ENCODE assay signal across 32 mouse cellular contexts in genomic region chr17:25749314-25749713, GRCm38 (mm10). TPM values are rescaled to one million over a fixed set of nuclear protein-coding genes. Genes with fewer than 3 reads are reported as not detected.
"Had no signal": no experiment of that assay in that cellular context is flagged by ENCODE, and none has a peak within 500 bp of the region (broad histone marks: within the 10 kb centered on the region; RNA-seq: fewer than 3 reads in every experiment).

No protein-coding gene starts in this region.

- H3K9ac ChIP-seq: limb, embryonic 12.5 days; limb, embryonic 13.5 days; limb, embryonic 15.5 days; liver, embryonic 12.5 days; liver, embryonic 13.5 days; liver, embryonic 14.5 days; liver, embryonic 15.5 days; liver, postnatal 0 days; lung, embryonic 14.5 days; lung, embryonic 15.5 days; midbrain, embryonic 12.5 days; midbrain, embryonic 15.5 days; neural tube, embryonic 12.5 days had no signal

- H3K4me3 ChIP-seq: left cerebral cortex, adult 2 months; limb, embryonic 10.5 days; limb, embryonic 12.5 days; limb, embryonic 13.5 days; limb, embryonic 15.5 days; liver, embryonic 12.5 days; liver, embryonic 13.5 days; liver, embryonic 15.5 days; lung, embryonic 15.5 days; megakaryocyte, embryonic 14.5 days; midbrain, embryonic 10.5 days; midbrain, embryonic 12.5 days; midbrain, embryonic 15.5 days; myocyte; neural tube, embryonic 12.5 days had no signal

- H3K9me3 ChIP-seq: limb, embryonic 10.5 days; limb, embryonic 12.5 days; limb, embryonic 13.5 days; limb, embryonic 15.5 days; liver, embryonic 12.5 days; liver, embryonic 13.5 days; liver, embryonic 15.5 days; lung, embryonic 15.5 days; megakaryocyte, embryonic 14.5 days; midbrain, embryonic 10.5 days; midbrain, embryonic 12.5 days; midbrain, embryonic 15.5 days; neural tube, embryonic 12.5 days had no signal

- H3K36me3 ChIP-seq: limb, embryonic 10.5 days; limb, embryonic 12.5 days; limb, embryonic 13.5 days; limb, embryonic 15.5 days; liver, embryonic 12.5 days; liver, embryonic 13.5 days; liver, embryonic 15.5 days; lung, embryonic 15.5 days; midbrain, embryonic 10.5 days; midbrain, embryonic 12.5 days; midbrain, embryonic 15.5 days; neural tube, embryonic 12.5 days had no signal

- DNase-seq: layer of hippocampus, postnatal 36 days; left cerebral cortex, postnatal 4 days; liver; liver, embryonic 13.5 days; liver, postnatal 0 days; lung, adult 18-20 months; lung, adult 2 months; lung, embryonic 14.5 days; lung, postnatal 14 days; midbrain, embryonic 14.5 days had no signal

- ATAC-seq: liver, embryonic 12.5 days; liver, postnatal 0 days; midbrain, embryonic 15.5 days; midbrain, embryonic 16.5 days had no signal

- H3K27ac ChIP-seq: left cerebral cortex, adult 2 months; limb, embryonic 10.5 days; limb, embryonic 12.5 days; limb, embryonic 13.5 days; limb, embryonic 15.5 days; liver, embryonic 12.5 days; liver, embryonic 13.5 days; liver, embryonic 14.5 days; liver, embryonic 15.5 days; lung, embryonic 15.5 days; macrophage; midbrain, embryonic 12.5 days; midbrain, embryonic 15.5 days; neural tube, embryonic 12.5 days had no signal

- H3K4me2 ChIP-seq: limb, embryonic 12.5 days; limb, embryonic 13.5 days; limb, embryonic 15.5 days; liver, embryonic 11.5 days; liver, embryonic 12.5 days; liver, embryonic 13.5 days; liver, embryonic 15.5 days; lung, embryonic 14.5 days; lung, embryonic 15.5 days; midbrain, embryonic 12.5 days; midbrain, embryonic 15.5 days; neural tube, embryonic 12.5 days had no signal

- H3K4me1 ChIP-seq: limb, embryonic 10.5 days; limb, embryonic 15.5 days; liver, embryonic 12.5 days; liver, embryonic 13.5 days; liver, embryonic 15.5 days; megakaryocyte, embryonic 14.5 days; midbrain, embryonic 12.5 days; midbrain, embryonic 15.5 days had no signal

- H3K27me3 ChIP-seq: limb, embryonic 12.5 days; limb, embryonic 13.5 days; limb, embryonic 15.5 days; liver, embryonic 15.5 days; lung, embryonic 15.5 days; midbrain, embryonic 15.5 days; neural tube, embryonic 12.5 days had no signal

RNA-seq across cellular contexts. Expression of gene Msln, which starts 4.9 kb away (rescaled TPM):
- polyA plus RNA-seq: limb, embryonic 10.5 days; limb, embryonic 12.5 days; limb, embryonic 13.5 days; macrophage; midbrain, embryonic 14.5 days had no signal

RNA-seq across cellular contexts. Expression of gene Mslnl, which starts 13.5 kb away (rescaled TPM):
- polyA plus RNA-seq: limb, embryonic 10.5 days; limb, embryonic 11.5 days; limb, embryonic 12.5 days; limb, embryonic 13.5 days; liver, adult 2 months; liver, embryonic 11.5 days; liver, embryonic 12.5 days; liver, embryonic 13.5 days; liver, embryonic 14.5 days; liver, embryonic 15.5 days; liver, embryonic 16.5 days; liver, postnatal 0 days; macrophage; midbrain, embryonic 10.5 days; midbrain, embryonic 12.5 days; midbrain, embryonic 14.5 days; midbrain, embryonic 15.5 days; midbrain, embryonic 16.5 days; midbrain, postnatal 0 days; myocyte; neural tube, embryonic 12.5 days had no signal
